Mouse (Mus musculus) ES-CJ7 (cell line): Measurements from ENCODE around the gene Tipin.

ENCODE experiments used
- DNase-seq: peaks from one replicate; pipeline ENCODE4 v3.0.0; 2011; ENCODE audit warnings: low read depth, low spot score

The Tipin gene

GRCm38 (mm10) chr9:64281105-64281780 lies at the start of gene Tipin:
Gene Tipin, plus strand, starts transcription at chr9:64281581.
- DNase-seq: peak; percentile 95

GRCm38 (mm10) chr9:64231674-64232073 lies 49.7 kb upstream of the Tipin start:
- DNase-seq: no peak

GRCm38 (mm10) chr9:64232257-64232957 lies 49.0 kb upstream of the Tipin start:
- no peak for DNase-seq

GRCm38 (mm10) chr9:64233656-64234055 lies 47.7 kb upstream of the Tipin start:
- DNase-seq: no peak

- no peak for DNase-seq
Measured at GRCm38 (mm10) chr9:64234768-64235435, 46.5 kb upstream of the Tipin start, which contains the start of gene Uchl4. Gene Uchl4, plus strand, starts transcription at chr9:64235201.

- DNase-seq: no peak
Measured at GRCm38 (mm10) chr9:64236056-64236455, 45.3 kb upstream of the Tipin start.

GRCm38 (mm10) chr9:64240116-64240515 lies 41.3 kb upstream of the Tipin start:
- no peak for DNase-seq

GRCm38 (mm10) chr9:64240681-64241080 lies 40.7 kb upstream of the Tipin start:
- DNase-seq: peak; percentile 78

GRCm38 (mm10) chr9:64242381-64242831 lies 39.0 kb upstream of the Tipin start:
- no peak for DNase-seq

GRCm38 (mm10) chr9:64249371-64249770 lies 32.0 kb upstream of the Tipin start:
- DNase-seq: no peak

GRCm38 (mm10) chr9:64250111-64250730 lies 31.2 kb upstream of the Tipin start:
- no peak for DNase-seq

- no peak for DNase-seq
Measured at GRCm38 (mm10) chr9:64252591-64253020, 28.8 kb upstream of the Tipin start.

GRCm38 (mm10) chr9:64253021-64253904 lies 28.1 kb upstream of the Tipin start, which contains the start of gene Map2k1:
Gene Map2k1, minus strand, starts transcription at chr9:64253631.
- DNase-seq: peak; percentile 99

GRCm38 (mm10) chr9:64255422-64255821 lies 26.0 kb upstream of the Tipin start:
- no peak for DNase-seq

GRCm38 (mm10) chr9:64256204-64256603 lies 25.2 kb upstream of the Tipin start:
- DNase-seq: no peak

GRCm38 (mm10) chr9:64259906-64260305 lies 21.5 kb upstream of the Tipin start:
- no peak for DNase-seq

GRCm38 (mm10) chr9:64261023-64261422 lies 20.4 kb upstream of the Tipin start:
- no peak for DNase-seq

- DNase-seq: no peak
Measured at GRCm38 (mm10) chr9:64264813-64265212, 16.6 kb upstream of the Tipin start.

GRCm38 (mm10) chr9:64267231-64267630 lies 14.2 kb upstream of the Tipin start:
- DNase-seq: peak; percentile 94

GRCm38 (mm10) chr9:64268196-64268595 lies 13.2 kb upstream of the Tipin start:
- peak; percentile 90 for DNase-seq

- peak; percentile 75 for DNase-seq
Measured at GRCm38 (mm10) chr9:64268836-64269235, 12.5 kb upstream of the Tipin start.
